Mouse (Mus musculus) T-helper 1 cell (primary cell): Measurements from ENCODE around the gene I0C0044D17Rik.

Experiments used
- in situ Hi-C: fragments of 300-600 bp; cut with MboI, MseI; formaldehyde crosslinking; loops from one replicate; pipeline ENCODE4 v1.15.1; 2025; ENCODE audit warnings: high pct_unique_total_duplicates

The I0C0044D17Rik gene

GRCm38 (mm10) chr4:98777464-98777863 lies 46.2 kb downstream of the I0C0044D17Rik start:
- in situ Hi-C loops: no loop called here

GRCm38 (mm10) chr4:98776721-98777427 lies 46.8 kb downstream of the I0C0044D17Rik start:
- in situ Hi-C loops: no loop called here

- in situ Hi-C loops: no loop called here
These were observed 49.9 kb downstream of the I0C0044D17Rik start for GRCm38 (mm10) chr4:98773785-98774184.
